Mouse (Mus musculus) C2C12 (cell line): ENCODE measurements around the gene Sptbn1. TPM values are rescaled to one million over a fixed set of nuclear protein-coding genes. Genes with fewer than 3 reads are reported as not detected.

Experiments
- H3K27me3 ChIP-seq: one replicate; pipeline ENCODE4 v1.6.1; 2011; ENCODE audit not compliant: control insufficient read depth, insufficient read depth, insufficient read length
- H3K36me3 ChIP-seq: one replicate; pipeline ENCODE4 v1.6.1; 2011; ENCODE audit not compliant: control insufficient read depth, insufficient read depth
- H3K4me3 ChIP-seq: one replicate; pipeline ENCODE4 v1.5.1; 2011; ENCODE audit warnings: mild to moderate bottlenecking, control low read depth; ENCODE audit not compliant: poor library complexity, insufficient read depth, severe bottlenecking
- H3K79me2 ChIP-seq: one replicate; pipeline ENCODE4 v1.6.1; 2011; ENCODE audit not compliant: control insufficient read depth, insufficient read depth
- H3K79me3 ChIP-seq: one replicate; pipeline ENCODE4 v1.6.1; 2011; ENCODE audit warnings: low read depth, control low read depth
- H3ac ChIP-seq: one replicate; pipeline ENCODE3; 2011; ENCODE audit warnings: low read depth; ENCODE audit not compliant: control insufficient read depth, insufficient read length
- CEBPB ChIP-seq: IDR thresholded peaks from one replicate; pipeline ENCODE4 v1.6.1; 2011; ENCODE audit warnings: low read depth, mild to moderate bottlenecking, control low read depth, moderate library complexity
- CTCF ChIP-seq: IDR thresholded peaks from one replicate; pipeline ENCODE4 v1.5.1; 2011; ENCODE audit not compliant: control insufficient read depth, insufficient read depth, insufficient read length
- FOSL1 ChIP-seq: IDR thresholded peaks from one replicate; pipeline ENCODE4 v1.8.0; 2011; ENCODE audit warnings: mild to moderate bottlenecking, low read length; ENCODE audit not compliant: poor library complexity, insufficient read depth, severe bottlenecking
- MAX ChIP-seq: IDR thresholded peaks from one replicate; pipeline ENCODE4 v1.6.1; 2011; ENCODE audit warnings: mild to moderate bottlenecking, control low read depth
- MYOD1 ChIP-seq: IDR thresholded peaks from one replicate; pipeline ENCODE4 v1.6.1; 2011; ENCODE audit warnings: low read depth; ENCODE audit not compliant: control insufficient read depth, insufficient read length
- MYOG ChIP-seq: IDR thresholded peaks from one replicate; pipeline ENCODE4 v1.6.1; 2011; ENCODE audit not compliant: control insufficient read depth, insufficient read length; ENCODE audit errors: extremely low read depth
- USF1 ChIP-seq: IDR thresholded peaks from one replicate; pipeline ENCODE4 v1.6.1; 2011; ENCODE audit warnings: low read depth, mild to moderate bottlenecking, control low read depth, moderate library complexity
- polyA plus RNA-seq: library from polyadenylated mRNA; unstranded; fragments of >200 nt; fragmentation: generic; extraction: Trizol; gene quantifications from one replicate; pipeline ENCODE4 v1.2.1, GENCODE M21; 2012; ENCODE audit warnings: missing spikeins

Gene Sptbn1
- polyA plus RNA-seq, 1 experiment, result 50.2 TPM

GRCm38 (mm10) chr11:30110634-30111033 lies 157.3 kb downstream of the Sptbn1 start:
- H3ac ChIP-seq, result no peak overlapping the region
- TF ChIP-seq MYOD1 (no peak), USF1 (no peak), CEBPB (no peak), FOSL1 (no peak), CTCF (no peak), MAX (no peak), MYOG (no peak)
- H3K36me3 ChIP-seq, result peaks cover 82% of the 10 kb centered on the region
- H3K27me3 ChIP-seq, result no peaks in the 10 kb centered on the region
- no peaks in the 10 kb centered on the region for H3K79me3 ChIP-seq
- H3K79me2 ChIP-seq, result no peaks in the 10 kb centered on the region
- no peak overlapping the region for H3K4me3 ChIP-seq

- H3K27me3 ChIP-seq, result no peaks in the 10 kb centered on the region
- H3K79me3 ChIP-seq, result no peaks in the 10 kb centered on the region
- TF ChIP-seq CEBPB, result no peak
- TF ChIP-seq MAX, result no peak
- no peak for TF ChIP-seq FOSL1
- no peak for TF ChIP-seq MYOG
- H3K79me2 ChIP-seq, result no peaks in the 10 kb centered on the region
- H3ac ChIP-seq, result no peak overlapping the region
- no peak overlapping the region for H3K4me3 ChIP-seq
- peaks cover 86% of the 10 kb centered on the region for H3K36me3 ChIP-seq
Measured at GRCm38 (mm10) chr11:30104177-30104576, 163.8 kb downstream of the Sptbn1 start.

GRCm38 (mm10) chr11:30102594-30102993 lies 165.4 kb downstream of the Sptbn1 start:
- peaks cover 83% of the 10 kb centered on the region for H3K36me3 ChIP-seq
- TF ChIP-seq FOSL1 (no peak), USF1 (no peak), MAX (no peak), MYOG (no peak), CEBPB (no peak), CTCF (no peak), MYOD1 (no peak)
- H3K79me3 ChIP-seq, result no peaks in the 10 kb centered on the region
- no peaks in the 10 kb centered on the region for H3K27me3 ChIP-seq
- no peaks in the 10 kb centered on the region for H3K79me2 ChIP-seq
- H3ac ChIP-seq, result no peak overlapping the region
- no peak overlapping the region for H3K4me3 ChIP-seq

- TF ChIP-seq MAX, result no peak
- TF ChIP-seq FOSL1, result no peak
- TF ChIP-seq USF1, result no peak
- TF ChIP-seq MYOD1, result no peak
- no peak for TF ChIP-seq CTCF
- Histone ChIP-seq H3ac (no peak overlapping the region), H3K79me3 (no peaks in the 10 kb centered on the region), H3K27me3 (no peaks in the 10 kb centered on the region), H3K36me3 (peaks cover 86% of the 10 kb centered on the region), H3K4me3 (no peak overlapping the region), H3K79me2 (no peaks in the 10 kb centered on the region)
Measured at GRCm38 (mm10) chr11:30101796-30102195, 166.2 kb downstream of the Sptbn1 start.

GRCm38 (mm10) chr11:30101162-30101561 lies 166.8 kb downstream of the Sptbn1 start:
- no peaks in the 10 kb centered on the region for H3K79me3 ChIP-seq
- H3K79me2 ChIP-seq, result no peaks in the 10 kb centered on the region
- H3K4me3 ChIP-seq, result no peak overlapping the region
- no peak for TF ChIP-seq FOSL1
- no peak for TF ChIP-seq CEBPB
- H3ac ChIP-seq, result no peak overlapping the region
- peaks cover 80% of the 10 kb centered on the region for H3K36me3 ChIP-seq
- no peaks in the 10 kb centered on the region for H3K27me3 ChIP-seq

GRCm38 (mm10) chr11:30099916-30100315 lies 168.1 kb downstream of the Sptbn1 start:
- Histone ChIP-seq H3K36me3 (peaks cover 68% of the 10 kb centered on the region), H3ac (no peak overlapping the region), H3K79me2 (no peaks in the 10 kb centered on the region), H3K4me3 (no peak overlapping the region), H3K79me3 (no peaks in the 10 kb centered on the region), H3K27me3 (no peaks in the 10 kb centered on the region)
- TF ChIP-seq MYOD1 (no peak), CTCF (no peak), MYOG (no peak), CEBPB (no peak), USF1 (no peak), FOSL1 (no peak), MAX (no peak)
